Mouse (Mus musculus) liver, adult 2 months (tissue): ENCODE results near the gene Spata17. TPM values are rescaled to one million over a fixed set of nuclear protein-coding genes. Genes with fewer than 3 reads are reported as not detected.

Source experiments
- DNase-seq: peaks from one replicate; pipeline ENCODE4 v3.0.0-alpha.2; 2011; ENCODE audit warnings: low read depth, low spot score; ENCODE audit errors: extremely low read depth
- H3K27ac ChIP-seq: fragments of 200-500 bp; replicated peaks from 2 replicates; pipeline ENCODE4 v1.5.1; 2012; ENCODE audit warnings: low read depth, mild to moderate bottlenecking, control low read depth, inconsistent platforms, low read length; ENCODE audit not compliant: insufficient read depth
- H3K27me3 ChIP-seq: fragments of 200-500 bp; 2 replicates; pipeline ENCODE4 v1.6.1; 2012; ENCODE audit warnings: mild to moderate bottlenecking, moderate library complexity, low read length, inconsistent platforms; ENCODE audit not compliant: control insufficient read depth, insufficient read depth
- H3K36me3 ChIP-seq: fragments of 200-500 bp; 2 replicates; pipeline ENCODE4 v1.6.1; 2012; ENCODE audit warnings: low read length, inconsistent platforms; ENCODE audit not compliant: control insufficient read depth, insufficient read depth
- H3K4me1 ChIP-seq: fragments of 200-500 bp; 2 replicates; pipeline ENCODE4 v1.6.1; 2011; ENCODE audit warnings: low read length; ENCODE audit not compliant: control insufficient read depth, insufficient read depth
- H3K4me3 ChIP-seq: fragments of 200-500 bp; 2 replicates; pipeline ENCODE4 v1.5.1; 2011; ENCODE audit warnings: low read depth, mild to moderate bottlenecking, control low read depth, low read length, moderate library complexity; ENCODE audit not compliant: insufficient read depth
- H3K79me2 ChIP-seq: fragments of 200-500 bp; 2 replicates; pipeline ENCODE4 v1.6.1; 2012; ENCODE audit warnings: inconsistent platforms, mild to moderate bottlenecking, low read length, moderate library complexity; ENCODE audit not compliant: control insufficient read depth, insufficient read depth
- H3K9ac ChIP-seq: fragments of 200-500 bp; 2 replicates; pipeline ENCODE4 v1.6.1; 2012; ENCODE audit warnings: low read depth, mild to moderate bottlenecking, control low read depth, inconsistent platforms, low read length
- CTCF ChIP-seq: fragments of 200-500 bp; IDR thresholded peaks from 2 replicates; pipeline ENCODE4 v1.5.1; 2011; ENCODE audit warnings: low read depth, low read length, control low read depth
- POLR2A ChIP-seq: fragments of 200-500 bp; IDR thresholded peaks from 2 replicates; pipeline ENCODE4 v1.6.1; 2011; ENCODE audit warnings: low read length, control low read depth; ENCODE audit not compliant: insufficient read depth; ENCODE audit errors: extremely low read depth
- WGBS: fragments of 180-500 bp; shearing (Covaris S2); methylation state at CpG from one replicate; pipeline ENCODE4 v1.1.7; 2018; 5-methylcytosine and 5-hydroxymethylcytosine counted together
- polyA plus RNA-seq: library from polyadenylated mRNA; depleted of rRNA; stranded (reverse); fragments of >200 nt; gene quantifications from 2 replicates; pipeline ENCODE4 v1.2.3, GENCODE M21; 2012
- total RNA-seq: library from RNA; depleted of rRNA; stranded (reverse); fragments of >200 nt; gene quantifications from 2 replicates; pipeline ENCODE4 v1.2.3, GENCODE M21; 2014

The Spata17 gene
- total and polyA plus RNA-seq, 2 experiments: 0.83 TPM; not detected in 1

DNA sequence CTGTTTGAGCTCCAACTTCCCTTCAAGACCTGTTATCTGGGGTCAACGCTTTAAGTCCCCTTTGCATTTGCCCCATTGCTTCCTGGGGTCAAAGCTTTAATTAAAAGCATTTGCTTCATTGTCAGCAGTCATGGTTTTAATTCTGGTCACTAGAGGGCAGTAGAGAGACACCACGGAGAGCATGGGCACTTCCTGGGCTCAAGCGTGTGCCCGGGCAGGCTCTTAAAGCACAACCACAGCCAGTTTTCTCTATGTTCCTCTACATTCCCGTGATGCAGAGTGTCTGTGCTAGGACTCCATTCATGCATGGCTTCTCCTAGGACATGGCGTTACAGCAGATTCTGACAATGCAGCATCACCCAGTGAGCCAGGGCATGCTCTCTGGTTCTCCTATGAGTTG lies 183.5 kb downstream of the Spata17 start:
- H3K27me3 ChIP-seq: no peaks in the 10 kb centered on the region
- 35% methylated on average over 6 of the region's 6 CpGs for WGBS

DNA sequence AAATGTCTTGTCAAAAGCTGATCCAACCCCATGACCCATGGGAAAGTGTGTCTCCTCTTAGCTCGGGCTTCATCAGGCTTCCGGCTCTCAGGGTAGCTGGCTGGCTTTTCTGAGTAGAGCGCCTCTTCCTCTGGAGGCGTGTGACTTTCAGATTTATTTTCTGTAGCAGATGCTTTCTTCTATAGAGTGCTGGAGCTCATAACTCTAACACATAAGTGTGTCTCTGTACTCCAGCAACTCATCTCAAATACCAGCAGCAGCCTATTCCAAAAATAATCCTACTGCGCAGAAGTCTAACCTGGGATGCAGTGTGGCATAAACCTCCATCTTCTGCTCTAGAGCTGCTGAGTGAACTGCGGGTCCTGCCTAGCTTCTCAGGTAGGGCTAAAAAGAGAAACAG lies 186.4 kb downstream of the Spata17 start:
- no peaks in the 10 kb centered on the region for H3K79me2 ChIP-seq
- H3K4me1 ChIP-seq: no peaks in the 10 kb centered on the region; the same call in 1 of the 2 replicates
- 91% methylated on average over 6 of the region's 6 CpGs for WGBS
- no peak overlapping the region for H3K27ac ChIP-seq
- TF ChIP-seq POLR2A (no peak), CTCF (no peak)
- no peaks in the 10 kb centered on the region for H3K27me3 ChIP-seq
- no peak overlapping the region for H3K4me3 ChIP-seq
- no peak for DNase-seq
- H3K36me3 ChIP-seq: no peaks in the 10 kb centered on the region
- H3K9ac ChIP-seq: no peak overlapping the region

More for the DNA sequence above, 183.5 kb downstream of the Spata17 start:
- no peak overlapping the region for H3K4me3 ChIP-seq
- H3K79me2 ChIP-seq: no peaks in the 10 kb centered on the region
- no peaks in the 10 kb centered on the region for H3K36me3 ChIP-seq
- DNase-seq: peak; percentile 64
- H3K4me1 ChIP-seq: no peaks in the 10 kb centered on the region; the same call in 1 of the 2 replicates
- TF ChIP-seq CTCF: peak; percentile 83
- no peak for TF ChIP-seq POLR2A
- no peak overlapping the region for H3K27ac ChIP-seq
- H3K9ac ChIP-seq: no peak overlapping the region

DNA sequence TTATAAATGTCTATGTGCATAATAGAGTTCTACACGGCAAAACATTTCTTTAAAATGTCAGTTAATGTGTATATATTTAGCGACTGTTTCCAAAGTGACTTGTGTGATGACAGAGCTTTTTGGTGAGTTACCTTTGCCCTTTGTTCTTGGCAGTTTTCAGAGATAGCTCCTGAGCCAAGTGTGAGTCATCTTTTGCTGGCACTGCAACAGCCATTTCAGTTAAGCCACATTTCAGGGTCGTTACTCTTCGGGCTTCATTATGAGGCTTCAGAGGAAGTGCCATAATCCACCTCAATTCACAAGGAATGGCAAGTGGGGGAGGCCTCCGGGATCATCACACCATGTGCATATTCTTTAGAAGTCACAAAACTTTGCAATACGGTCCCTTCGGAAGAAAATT lies 195.3 kb downstream of the Spata17 start:
- H3K27ac ChIP-seq: no peak overlapping the region

DNA sequence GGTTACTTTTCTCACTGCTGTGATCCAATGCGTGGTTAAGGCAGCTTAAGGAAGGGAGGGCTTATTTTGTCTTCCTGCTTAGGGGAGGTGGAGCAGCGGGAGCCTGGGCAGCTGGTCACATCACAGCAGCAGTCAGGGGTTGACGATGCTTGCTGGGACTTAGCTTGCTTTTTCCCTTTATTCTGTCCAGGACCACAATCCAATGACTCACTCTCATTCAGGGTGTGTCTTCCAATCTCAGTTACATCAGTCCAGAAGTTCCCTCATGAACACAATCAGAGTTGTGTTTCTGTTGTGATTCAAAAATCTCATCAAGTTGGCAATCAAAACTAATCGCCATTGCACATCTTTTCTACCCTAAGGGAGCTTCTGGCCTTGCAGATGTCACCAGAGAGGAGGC lies 199.1 kb downstream of the Spata17 start:
- WGBS: 83% methylated on average over 4 of the region's 4 CpGs
- no peak overlapping the region for H3K4me3 ChIP-seq
- DNase-seq: no peak
- peaks cover 11% of the 10 kb centered on the region for H3K4me1 ChIP-seq
- H3K9ac ChIP-seq: no peak overlapping the region
- H3K36me3 ChIP-seq: no peaks in the 10 kb centered on the region
- no peak overlapping the region for H3K27ac ChIP-seq
- H3K79me2 ChIP-seq: no peaks in the 10 kb centered on the region
- TF ChIP-seq POLR2A (no peak), CTCF (no peak)
- H3K27me3 ChIP-seq: no peaks in the 10 kb centered on the region

More for the DNA sequence above, 195.3 kb downstream of the Spata17 start:
- DNase-seq: peak; percentile 92
- H3K9ac ChIP-seq: no peak overlapping the region
- 43% methylated on average over 7 of the region's 7 CpGs for WGBS
- H3K4me3 ChIP-seq: no peak overlapping the region
- no peaks in the 10 kb centered on the region for H3K36me3 ChIP-seq
- H3K79me2 ChIP-seq: no peaks in the 10 kb centered on the region
- no peaks in the 10 kb centered on the region for H3K27me3 ChIP-seq
- H3K4me1 ChIP-seq: peaks cover 6% of the 10 kb centered on the region
- no peak for TF ChIP-seq CTCF
- no peak for TF ChIP-seq POLR2A

DNA sequence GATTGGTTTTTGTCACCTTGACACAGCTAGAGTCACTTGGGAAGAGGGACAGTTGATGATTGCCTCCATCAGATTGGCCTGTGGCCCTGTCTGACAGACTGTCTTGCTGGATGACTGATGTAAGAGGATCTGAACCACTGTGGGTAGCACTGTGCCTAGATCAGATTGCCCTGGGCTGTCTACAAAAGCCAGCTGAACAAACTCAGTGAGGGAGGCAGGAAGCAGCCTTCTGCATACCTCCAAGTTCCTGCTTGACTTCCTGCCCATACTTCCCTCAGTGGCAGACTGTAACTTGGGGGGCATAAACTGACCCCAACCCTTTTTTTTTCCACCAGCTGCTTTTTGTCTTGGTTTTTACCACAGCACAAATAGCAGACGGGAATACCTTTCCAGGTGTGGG lies 199.6 kb downstream of the Spata17 start:
- H3K36me3 ChIP-seq: no peaks in the 10 kb centered on the region
- no peak overlapping the region for H3K9ac ChIP-seq
- no peak overlapping the region for H3K4me3 ChIP-seq
- 91% methylated on average over 1 of the region's 1 CpGs for WGBS
- TF ChIP-seq POLR2A: no peak
- TF ChIP-seq CTCF: no peak
- no peak overlapping the region for H3K27ac ChIP-seq
- H3K4me1 ChIP-seq: peaks cover 11% of the 10 kb centered on the region
- H3K79me2 ChIP-seq: no peaks in the 10 kb centered on the region
- no peaks in the 10 kb centered on the region for H3K27me3 ChIP-seq
- no peak for DNase-seq

DNA sequence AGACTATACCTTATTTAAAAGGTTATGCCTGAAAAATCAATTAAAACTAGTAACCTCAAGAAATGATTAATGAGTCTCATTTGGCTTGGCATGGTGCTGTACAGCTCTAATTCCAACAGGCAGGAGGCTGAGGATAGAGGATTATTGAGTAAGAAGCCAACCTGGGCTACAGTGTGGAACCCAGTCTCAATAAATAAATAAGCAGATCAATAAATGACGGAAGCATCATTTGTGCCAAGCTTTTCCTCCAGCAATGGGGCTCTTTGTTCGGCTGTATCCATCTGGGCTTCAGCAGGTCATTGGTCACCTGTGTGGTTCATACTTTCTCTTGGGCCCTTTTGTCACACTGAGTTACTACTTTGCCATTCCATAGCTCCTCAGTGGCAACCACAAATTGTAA lies 201.1 kb downstream of the Spata17 start:
- 27% methylated on average over 2 of the region's 2 CpGs for WGBS
- Histone ChIP-seq H3K4me1 (peaks cover 4% of the 10 kb centered on the region; the same call in 1 of the 2 replicates), H3K9ac (no peak overlapping the region), H3K4me3 (no peak overlapping the region), H3K27me3 (no peaks in the 10 kb centered on the region), H3K36me3 (no peaks in the 10 kb centered on the region), H3K27ac (no peak overlapping the region), H3K79me2 (no peaks in the 10 kb centered on the region)
- TF ChIP-seq POLR2A: no peak
- TF ChIP-seq CTCF: no peak
- peak; percentile 92 for DNase-seq
